In genomic region chr14:27674561-27674960, GRCm38 (mm10) we compare ENCODE assay signal across 20 mouse cellular contexts. TPM values are rescaled to one million over a fixed set of nuclear protein-coding genes. Genes with fewer than 3 reads are reported as not detected.
"Had no signal": no experiment of that assay in that cellular context is flagged by ENCODE, and none has a peak within 500 bp of the region (broad histone marks: within the 10 kb centered on the region; RNA-seq: fewer than 3 reads in every experiment).

No protein-coding gene starts in this region.

- H3K9ac ChIP-seq: liver, postnatal 0 days; lung, embryonic 15.5 days; midbrain, embryonic 12.5 days; neural tube, embryonic 13.5 days; neural tube, embryonic 15.5 days had no signal

- H3K27me3 ChIP-seq: lung, embryonic 15.5 days; midbrain, embryonic 12.5 days; neural tube, embryonic 13.5 days; neural tube, embryonic 15.5 days had no signal

- H3K36me3 ChIP-seq: lung, embryonic 15.5 days; midbrain, embryonic 10.5 days; midbrain, embryonic 12.5 days; neural tube, embryonic 13.5 days; neural tube, embryonic 15.5 days had no signal

- H3K4me3 ChIP-seq: lung, embryonic 15.5 days; midbrain, embryonic 10.5 days; midbrain, embryonic 12.5 days; myocyte; neural tube, embryonic 13.5 days; neural tube, embryonic 15.5 days had no signal

- H3K27ac ChIP-seq: lung, embryonic 15.5 days; midbrain, embryonic 10.5 days; midbrain, embryonic 12.5 days; neural tube, embryonic 13.5 days; neural tube, embryonic 15.5 days had no signal

- H3K4me1 ChIP-seq: lung, embryonic 15.5 days; midbrain, embryonic 12.5 days; neural tube, embryonic 15.5 days had no signal

- H3K9me3 ChIP-seq: lung, embryonic 15.5 days; midbrain, embryonic 10.5 days; midbrain, embryonic 12.5 days; neural tube, embryonic 13.5 days; neural tube, embryonic 15.5 days had no signal

- DNase-seq: liver, postnatal 0 days; lung, adult 2 months; lung, postnatal 10 days; lung, postnatal 4 days; midbrain, embryonic 14.5 days; retina, postnatal 1 day; right cerebral cortex, adult 18-20 months; right cerebral cortex, postnatal 25 days; right cerebral cortex, postnatal 4 days; spleen, adult 18-20 months; thymus, adult 18-20 months; thymus, postnatal 14 days; thymus, postnatal 36 days had no signal

RNA-seq across cellular contexts. Expression of gene Erc2, which starts 52.3 kb away (rescaled TPM):
- total RNA-seq: megakaryocyte-erythroid progenitor cell, adult 5-6 weeks had no signal
